Mouse (Mus musculus) midbrain, embryonic 11.5 days (tissue): ENCODE results near the gene Hkdc1. TPM values are rescaled to one million over a fixed set of nuclear protein-coding genes. Genes with fewer than 3 reads are reported as not detected.

Source experiments
- ATAC-seq: fragments of 200-750 bp; cut with Nextera tagmentation; 2 replicates; pipeline ENCODE4 v1.8.0; 2017; ENCODE audit warnings: moderate TSS enrichment, moderate library complexity; ENCODE audit not compliant: low FRiP score
- DNase-seq: peaks from one replicate; pipeline ENCODE4 v3.0.0; 2015; ENCODE audit warnings: low spot score; ENCODE audit errors: missing footprints
- H3K27ac ChIP-seq: fragments of 300-500 bp; sonication (generic); 2 replicates; pipeline ENCODE4 v1.5.1; 2014; ENCODE audit warnings: low read depth, low read length
- H3K27me3 ChIP-seq: fragments of 300-500 bp; sonication (generic); 2 replicates; pipeline ENCODE4 v1.6.1; 2014; ENCODE audit warnings: mild to moderate bottlenecking, low read length, moderate library complexity, mixed read lengths; ENCODE audit not compliant: control insufficient read depth, insufficient read depth
- H3K36me3 ChIP-seq: fragments of 300-500 bp; sonication (generic); 2 replicates; pipeline ENCODE4 v1.6.1; 2014; ENCODE audit warnings: mild to moderate bottlenecking, low read length, moderate library complexity, mixed read lengths; ENCODE audit not compliant: control insufficient read depth, insufficient read depth
- H3K4me1 ChIP-seq: fragments of 300-500 bp; sonication (generic); 2 replicates; pipeline ENCODE4 v1.6.1; 2014; ENCODE audit warnings: low read length; ENCODE audit not compliant: control insufficient read depth, insufficient read depth
- H3K4me2 ChIP-seq: fragments of 300-500 bp; sonication (generic); 2 replicates; pipeline ENCODE4 v1.6.1; 2014; ENCODE audit warnings: mild to moderate bottlenecking, moderate library complexity
- H3K4me3 ChIP-seq: fragments of 300-500 bp; sonication (generic); 2 replicates; pipeline ENCODE4 v1.5.1; 2014; ENCODE audit warnings: low read depth, low read length
- H3K9ac ChIP-seq: fragments of 300-500 bp; sonication (generic); 2 replicates; pipeline ENCODE4 v1.6.1; 2014; ENCODE audit warnings: low read length
- H3K9me3 ChIP-seq: fragments of 300-500 bp; sonication (generic); 2 replicates; pipeline ENCODE4 v1.6.1; 2016; ENCODE audit warnings: low read length; ENCODE audit not compliant: control insufficient read depth
- WGBS: fragments of 180-500 bp; shearing (Covaris S2); extraction: QIAGEN DNeasy Blood & Tissue Kit; methylation state at CpG from one replicate; pipeline ENCODE4 v1.1.7; 2014; 5-methylcytosine and 5-hydroxymethylcytosine counted together
- polyA plus RNA-seq: library from polyadenylated mRNA; unstranded; fragments of >200 nt; fragmentation: Nextera tagmentation; extraction: Ambion mirVana; gene quantifications from 2 replicates; pipeline ENCODE4 v1.2.1, GENCODE M21; 2014

Gene Hkdc1
- polyA plus RNA-seq, 1 experiment from 2014 or later = 0.11 TPM

- no peaks in the 10 kb centered on the region for H3K36me3 ChIP-seq
- DNase-seq (no peak), ATAC-seq (no peak)
- no peak overlapping the region for H3K4me3 ChIP-seq
- H3K9ac ChIP-seq = no peak overlapping the region
- WGBS = 88% methylated on average over 4 of the region's 4 CpGs
- no peaks in the 10 kb centered on the region for H3K9me3 ChIP-seq
- H3K4me2 ChIP-seq = no peak overlapping the region
- H3K27ac ChIP-seq = no peak overlapping the region
- H3K27me3 ChIP-seq = no peaks in the 10 kb centered on the region
- H3K4me1 ChIP-seq = peaks cover 15% of the 10 kb centered on the region
Observed at GRCm38 (mm10) chr10:62341956-62342355, 80.3 kb downstream of the Hkdc1 start.

GRCm38 (mm10) chr10:62340991-62341390, 81.3 kb downstream of the Hkdc1 start:
- Histone ChIP-seq H3K36me3 (no peaks in the 10 kb centered on the region), H3K27ac (no peak overlapping the region), H3K27me3 (no peaks in the 10 kb centered on the region), H3K4me1 (peaks cover 19% of the 10 kb centered on the region), H3K4me2 (peak overlapping the region; percentile 73), H3K4me3 (peak overlapping the region; percentile 55), H3K9me3 (no peaks in the 10 kb centered on the region), H3K9ac (peak overlapping the region; percentile 67)
- 29% methylated on average over 3 of the region's 3 CpGs for WGBS
- DNase-seq (no peak), ATAC-seq (no peak)

GRCm38 (mm10) chr10:62340095-62340731, 82.1 kb downstream of the Hkdc1 start:
- peak; percentile 98 for ATAC-seq
- H3K4me1 ChIP-seq = peaks cover 19% of the 10 kb centered on the region
- WGBS = under 1% methylated on average over 38 of the region's 38 CpGs

GRCm38 (mm10) chr10:62339211-62340094, 82.8 kb downstream of the Hkdc1 start:
- Histone ChIP-seq H3K36me3 (no peaks in the 10 kb centered on the region), H3K27me3 (no peaks in the 10 kb centered on the region), H3K4me1 (peaks cover 19% of the 10 kb centered on the region), H3K4me2 (peak overlapping the region; percentile 73), H3K9ac (peak overlapping the region; percentile 50), H3K27ac (no peak overlapping the region), H3K4me3 (peak overlapping the region; percentile 55), H3K9me3 (no peaks in the 10 kb centered on the region)
- DNase-seq (no peak), ATAC-seq (peak; percentile 59)
- WGBS = 4% methylated on average over 45 of the region's 45 CpGs

More at GRCm38 (mm10) chr10:62340095-62340731, 82.1 kb downstream of the Hkdc1 start:
- Histone ChIP-seq H3K9me3 (no peaks in the 10 kb centered on the region), H3K27me3 (no peaks in the 10 kb centered on the region), H3K27ac (peak overlapping the region; percentile 64), H3K36me3 (no peaks in the 10 kb centered on the region), H3K4me2 (peak overlapping the region; percentile 73), H3K9ac (peak overlapping the region; percentile 67), H3K4me3 (peak overlapping the region; percentile 55)
- DNase-seq = peak; percentile 100

GRCm38 (mm10) chr10:62338626-62339025, 83.7 kb downstream of the Hkdc1 start:
- ATAC-seq (no peak), DNase-seq (no peak)
- H3K9ac ChIP-seq = no peak overlapping the region
- H3K27me3 ChIP-seq = no peaks in the 10 kb centered on the region
- H3K4me3 ChIP-seq = no peak overlapping the region
- H3K4me2 ChIP-seq = peak overlapping the region; percentile 73
- H3K4me1 ChIP-seq = peaks cover 19% of the 10 kb centered on the region
- 28% methylated on average over 5 of the region's 5 CpGs for WGBS
- no peak overlapping the region for H3K27ac ChIP-seq
- H3K36me3 ChIP-seq = no peaks in the 10 kb centered on the region
- H3K9me3 ChIP-seq = no peaks in the 10 kb centered on the region

- Histone ChIP-seq H3K36me3 (no peaks in the 10 kb centered on the region), H3K4me3 (no peak overlapping the region), H3K4me1 (peaks cover 19% of the 10 kb centered on the region), H3K4me2 (no peak overlapping the region), H3K9me3 (no peaks in the 10 kb centered on the region), H3K27me3 (no peaks in the 10 kb centered on the region), H3K27ac (no peak overlapping the region), H3K9ac (no peak overlapping the region)
- WGBS = 23% methylated on average over 9 of the region's 9 CpGs
- no peak for DNase-seq
- ATAC-seq = no peak
Observed at GRCm38 (mm10) chr10:62338176-62338575, 84.1 kb downstream of the Hkdc1 start.

- H3K4me3 ChIP-seq = no peak overlapping the region
- ATAC-seq (no peak), DNase-seq (no peak)
- H3K36me3 ChIP-seq = no peaks in the 10 kb centered on the region
- H3K4me2 ChIP-seq = no peak overlapping the region
- no peaks in the 10 kb centered on the region for H3K27me3 ChIP-seq
- H3K9me3 ChIP-seq = no peaks in the 10 kb centered on the region
- peaks cover 19% of the 10 kb centered on the region for H3K4me1 ChIP-seq
- H3K9ac ChIP-seq = no peak overlapping the region
- WGBS = 26% methylated on average over 12 of the region's 12 CpGs
- H3K27ac ChIP-seq = no peak overlapping the region
Observed at GRCm38 (mm10) chr10:62336601-62337578, 85.4 kb downstream of the Hkdc1 start.

GRCm38 (mm10) chr10:62335423-62335776, 86.9 kb downstream of the Hkdc1 start:
- Histone ChIP-seq H3K9me3 (no peaks in the 10 kb centered on the region), H3K36me3 (no peaks in the 10 kb centered on the region), H3K4me3 (no peak overlapping the region), H3K27me3 (no peaks in the 10 kb centered on the region), H3K4me1 (peaks cover 14% of the 10 kb centered on the region), H3K4me2 (no peak overlapping the region), H3K27ac (no peak overlapping the region), H3K9ac (no peak overlapping the region)
- 18% methylated on average over 6 of the region's 6 CpGs for WGBS
- DNase-seq = peak; percentile 87
- ATAC-seq = no peak
